Mouse (Mus musculus) liver, embryonic 16.5 days (tissue): ENCODE measurements at regions not wholly inside any gene's neighbourhood (a gene's known extent, or its start where the extent isn't known, plus 50 kb on each side); places are given as distances from the start of the nearest gene placed in this dataset.
A peak's percentile ranks its signal among the peaks of the same experiment; 100 is the strongest.

Source experiments
- ATAC-seq: fragments of 200-750 bp; cut with Nextera tagmentation; 2 replicates; pipeline ENCODE4 v1.8.0; 2017; ENCODE audit warnings: low read depth, mild to moderate bottlenecking, moderate number of reproducible peaks, moderate library complexity
- H3K27ac ChIP-seq: fragments of 300-500 bp; sonication (generic); 2 replicates; pipeline ENCODE4 v1.5.1; 2014; ENCODE audit warnings: mild to moderate bottlenecking, low read length
- H3K27me3 ChIP-seq: fragments of 300-500 bp; sonication (generic); 2 replicates; pipeline ENCODE4 v1.6.1; 2014; ENCODE audit warnings: low read depth, low read length, mixed read lengths; ENCODE audit not compliant: control insufficient read depth, insufficient read depth
- H3K36me3 ChIP-seq: fragments of 300-500 bp; sonication (generic); 2 replicates; pipeline ENCODE4 v1.6.1; 2014; ENCODE audit warnings: mild to moderate bottlenecking; ENCODE audit not compliant: control insufficient read depth, insufficient read depth
- H3K4me1 ChIP-seq: fragments of 300-500 bp; sonication (generic); 2 replicates; pipeline ENCODE4 v1.6.1; 2014; ENCODE audit warnings: low read depth, low read length, mixed read lengths; ENCODE audit not compliant: control insufficient read depth
- H3K4me2 ChIP-seq: fragments of 300-500 bp; sonication (generic); 2 replicates; pipeline ENCODE4 v1.6.1; 2014; ENCODE audit warnings: low read depth, low read length, mixed read lengths
- H3K4me3 ChIP-seq: fragments of 300-500 bp; sonication (generic); 2 replicates; pipeline ENCODE4 v1.5.1; 2014; ENCODE audit warnings: low read depth, mild to moderate bottlenecking, low read length
- H3K9ac ChIP-seq: fragments of 300-500 bp; sonication (generic); 2 replicates; pipeline ENCODE4 v1.6.1; 2014; ENCODE audit warnings: low read depth, low read length
- H3K9me3 ChIP-seq: fragments of 300-500 bp; sonication (generic); replicated peaks from 2 replicates; pipeline ENCODE4 v1.6.1; 2016; ENCODE audit warnings: low read length; ENCODE audit not compliant: control insufficient read depth
- WGBS: fragments of 180-500 bp; shearing (Covaris S2); extraction: QIAGEN DNeasy Blood & Tissue Kit; methylation state at CpG from one replicate; pipeline ENCODE4 v1.1.7; 2014; ENCODE audit not compliant: insufficient replicate concordance; 5-methylcytosine and 5-hydroxymethylcytosine counted together

- Histone ChIP-seq H3K36me3 (no peaks in the 10 kb centered on the region), H3K4me2 (no peak overlapping the region), H3K4me3 (no peak overlapping the region), H3K4me1 (peaks cover 19% of the 10 kb centered on the region), H3K9ac (no peak overlapping the region), H3K27ac (no peak overlapping the region), H3K9me3 (no peaks in the 10 kb centered on the region), H3K27me3 (no peaks in the 10 kb centered on the region)
- no peak for ATAC-seq
- WGBS = 70% methylated on average over 6 of the region's 6 CpGs
Observed at GRCm38 (mm10) chr13:107578968-107579367, 465.3 kb upstream of the Smim15 start.

- Histone ChIP-seq H3K9me3 (no peaks in the 10 kb centered on the region), H3K4me1 (peaks cover 19% of the 10 kb centered on the region), H3K4me2 (peak overlapping the region; percentile 22), H3K36me3 (no peaks in the 10 kb centered on the region), H3K4me3 (no peak overlapping the region), H3K27me3 (no peaks in the 10 kb centered on the region), H3K9ac (no peak overlapping the region), H3K27ac (peak overlapping the region; percentile 16; the same call in 1 of the 2 replicates)
- 29% methylated on average over 8 of the region's 8 CpGs for WGBS
- peak; percentile 87 for ATAC-seq
Observed at GRCm38 (mm10) chr13:107577809-107578208, 466.4 kb upstream of the Smim15 start.

GRCm38 (mm10) chr13:107577272-107577671 is 467.0 kb upstream of the Smim15 start:
- no peak overlapping the region for H3K4me3 ChIP-seq
- no peaks in the 10 kb centered on the region for H3K27me3 ChIP-seq
- ATAC-seq = peak; percentile 92
- WGBS = 20% methylated on average over 4 of the region's 4 CpGs
- H3K9ac ChIP-seq = no peak overlapping the region
- H3K36me3 ChIP-seq = no peaks in the 10 kb centered on the region
- H3K27ac ChIP-seq = peak overlapping the region; percentile 16; the same call in 1 of the 2 replicates
- no peaks in the 10 kb centered on the region for H3K9me3 ChIP-seq
- H3K4me2 ChIP-seq = peak overlapping the region; percentile 22
- peaks cover 19% of the 10 kb centered on the region for H3K4me1 ChIP-seq

- no peaks in the 10 kb centered on the region for H3K36me3 ChIP-seq
- no peaks in the 10 kb centered on the region for H3K9me3 ChIP-seq
- no peak overlapping the region for H3K9ac ChIP-seq
- H3K4me1 ChIP-seq = peaks cover 19% of the 10 kb centered on the region
- ATAC-seq = no peak
- H3K27ac ChIP-seq = peak overlapping the region; percentile 6; the same call in 1 of the 2 replicates
- 46% methylated on average over 5 of the region's 5 CpGs for WGBS
- H3K4me3 ChIP-seq = no peak overlapping the region
- H3K27me3 ChIP-seq = no peaks in the 10 kb centered on the region
- peak overlapping the region; percentile 22 for H3K4me2 ChIP-seq
Observed at GRCm38 (mm10) chr13:107576701-107577100, 467.5 kb upstream of the Smim15 start.

GRCm38 (mm10) chr13:107575025-107575424 is 469.2 kb upstream of the Smim15 start:
- H3K9me3 ChIP-seq = no peaks in the 10 kb centered on the region
- H3K4me3 ChIP-seq = no peak overlapping the region
- no peak overlapping the region for H3K9ac ChIP-seq
- H3K4me2 ChIP-seq = no peak overlapping the region
- no peaks in the 10 kb centered on the region for H3K27me3 ChIP-seq
- no peak overlapping the region for H3K27ac ChIP-seq
- 70% methylated on average over 3 of the region's 3 CpGs for WGBS
- no peaks in the 10 kb centered on the region for H3K36me3 ChIP-seq
- H3K4me1 ChIP-seq = peaks cover 19% of the 10 kb centered on the region
- no peak for ATAC-seq

- H3K27me3 ChIP-seq = no peaks in the 10 kb centered on the region
- no peak overlapping the region for H3K9ac ChIP-seq
- no peak overlapping the region for H3K4me3 ChIP-seq
- H3K36me3 ChIP-seq = no peaks in the 10 kb centered on the region
- WGBS = 38% methylated on average over 9 of the region's 9 CpGs
- no peak overlapping the region for H3K4me2 ChIP-seq
- no peak overlapping the region for H3K27ac ChIP-seq
- ATAC-seq = no peak
- H3K9me3 ChIP-seq = no peaks in the 10 kb centered on the region
- H3K4me1 ChIP-seq = peaks cover 19% of the 10 kb centered on the region
Observed at GRCm38 (mm10) chr13:107573499-107574355, 470.5 kb upstream of the Smim15 start.

- H3K27ac ChIP-seq = no peak overlapping the region
- H3K4me1 ChIP-seq = peaks cover 3% of the 10 kb centered on the region
- 12% methylated on average over 10 of the region's 10 CpGs for WGBS
- 0 out of 2 replicates have a peak, but pooled peaks have one; percentile 30 for ATAC-seq
- H3K27me3 ChIP-seq = no peaks in the 10 kb centered on the region
- H3K4me2 ChIP-seq = no peak overlapping the region
- no peaks in the 10 kb centered on the region for H3K9me3 ChIP-seq
- no peak overlapping the region for H3K9ac ChIP-seq
- H3K36me3 ChIP-seq = no peaks in the 10 kb centered on the region
- H3K4me3 ChIP-seq = no peak overlapping the region
Observed at GRCm38 (mm10) chr13:107571539-107571938, 472.7 kb upstream of the Smim15 start.

- Histone ChIP-seq H3K9me3 (no peaks in the 10 kb centered on the region), H3K36me3 (no peaks in the 10 kb centered on the region), H3K4me3 (no peak overlapping the region), H3K9ac (no peak overlapping the region), H3K27me3 (no peaks in the 10 kb centered on the region), H3K4me2 (no peak overlapping the region), H3K27ac (no peak overlapping the region), H3K4me1 (no peaks in the 10 kb centered on the region; the same call in 1 of the 2 replicates)
- 0 out of 2 replicates have a peak, but pooled peaks have one; percentile 13 for ATAC-seq
- 16% methylated on average over 2 of the region's 2 CpGs for WGBS
Observed at GRCm38 (mm10) chr13:107569477-107569876, 474.8 kb upstream of the Smim15 start.

GRCm38 (mm10) chr13:107568701-107569121 is 475.5 kb upstream of the Smim15 start:
- no peaks in the 10 kb centered on the region for H3K9me3 ChIP-seq
- 19% methylated on average over 7 of the region's 7 CpGs for WGBS
- H3K4me1 ChIP-seq = no peaks in the 10 kb centered on the region; the same call in 1 of the 2 replicates
- H3K4me3 ChIP-seq = no peak overlapping the region
- H3K4me2 ChIP-seq = no peak overlapping the region
- H3K9ac ChIP-seq = no peak overlapping the region
- H3K27ac ChIP-seq = no peak overlapping the region
- H3K27me3 ChIP-seq = no peaks in the 10 kb centered on the region
- H3K36me3 ChIP-seq = no peaks in the 10 kb centered on the region
- peak; percentile 60 for ATAC-seq
